Mouse (Mus musculus) right cerebral cortex, postnatal 10 days (tissue): ENCODE data around the gene Rsrc2.

Experiments used
- DNase-seq, 2 experiments: peaks; one replicate each; pipeline ENCODE4 v3.0.0; 2021; ENCODE audit warnings: low spot score in 2 of 2

The Rsrc2 gene

GRCm38 (mm10) chr5:123696961-123697360, 52.3 kb downstream of the Rsrc2 start:
- DNase-seq, result no peak

- no peak for DNase-seq
Measured at GRCm38 (mm10) chr5:123696244-123696643, 53.0 kb downstream of the Rsrc2 start.

GRCm38 (mm10) chr5:123694468-123694867, 54.7 kb downstream of the Rsrc2 start:
- DNase-seq, result no peak

GRCm38 (mm10) chr5:123684221-123685144, 64.7 kb downstream of the Rsrc2 start, which contains the start of gene Clip1:
Clip1 (minus strand) TSS chr5:123684618.
- DNase-seq, result peak; percentile 83 to 85

- DNase-seq, result peak; percentile 59
Measured at GRCm38 (mm10) chr5:123683377-123684220, 65.6 kb downstream of the Rsrc2 start.

GRCm38 (mm10) chr5:123683043-123683376, 66.2 kb downstream of the Rsrc2 start:
- peak; percentile 45 to 59 for DNase-seq

DNA sequence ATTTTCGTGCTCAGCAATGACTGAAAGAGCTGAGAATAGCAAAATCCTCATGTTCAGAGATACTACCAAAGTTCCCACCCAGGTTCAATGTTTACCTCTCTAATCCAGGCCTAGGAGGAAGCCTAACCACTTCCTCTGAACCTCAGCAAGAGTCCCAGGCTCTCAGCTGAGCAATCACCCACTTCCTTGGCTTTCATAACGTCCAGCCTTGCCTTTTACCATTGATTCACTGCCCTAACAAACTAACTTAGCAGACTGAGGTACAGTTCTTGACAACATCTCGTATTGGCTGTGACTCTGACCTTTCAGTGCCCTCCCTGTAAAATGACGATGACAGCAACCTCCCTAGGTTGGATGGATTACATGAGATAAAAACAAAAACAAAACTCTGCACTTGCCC, 66.8 kb downstream of the Rsrc2 start:
- no peak for DNase-seq

DNA sequence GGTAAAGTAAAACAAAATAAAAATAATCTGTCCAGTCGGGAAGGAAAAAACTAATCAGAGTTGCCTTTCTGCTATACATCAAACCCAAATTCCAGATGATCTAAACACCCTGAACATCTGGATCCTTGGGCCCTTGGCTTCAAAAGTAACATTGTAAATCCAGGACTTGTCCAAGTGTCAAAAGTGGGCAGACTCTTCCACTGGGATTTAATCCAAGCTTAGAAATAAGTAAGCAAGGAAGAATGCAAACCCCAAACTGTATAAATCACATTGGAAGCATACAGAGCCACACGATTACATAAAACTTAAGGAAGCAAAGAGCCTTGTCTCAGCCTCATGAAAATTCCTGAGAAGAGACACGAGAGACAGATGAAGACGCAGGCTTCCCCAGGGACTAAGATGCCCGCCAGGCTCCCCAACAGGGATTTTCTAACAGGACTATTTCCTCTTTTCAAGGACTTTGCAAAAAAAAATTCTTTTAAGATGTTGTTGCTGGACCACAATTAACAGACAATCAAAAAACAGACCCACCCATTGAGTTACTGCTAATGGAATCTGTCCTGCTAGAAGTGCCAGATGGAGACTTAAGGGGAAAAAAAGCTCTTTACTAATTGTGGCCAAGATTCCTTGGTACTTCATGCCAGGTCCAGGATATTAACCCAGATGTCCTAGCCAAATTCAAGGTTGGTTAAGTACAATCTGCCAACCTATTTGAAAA, 69.5 kb downstream of the Rsrc2 start:
- no peak for DNase-seq

- no peak for DNase-seq
Measured at GRCm38 (mm10) chr5:123679106-123679505, 70.1 kb downstream of the Rsrc2 start.
